Mouse (Mus musculus) heart, embryonic 12.5 days (tissue): ENCODE measurements around the gene Psmd2. TPM values are rescaled to one million over a fixed set of nuclear protein-coding genes. Genes with fewer than 3 reads are reported as not detected.

ENCODE experiments used
- ATAC-seq: fragments of 200-750 bp; cut with Nextera tagmentation; 2 replicates; pipeline ENCODE4 v1.8.0; 2017; ENCODE audit warnings: moderate TSS enrichment, moderate library complexity; ENCODE audit not compliant: insufficient number of reproducible peaks, low FRiP score
- H3K27ac ChIP-seq: fragments of 300-500 bp; sonication (generic); 2 replicates; pipeline ENCODE4 v1.5.1; 2016; ENCODE audit warnings: mild to moderate bottlenecking, moderate library complexity; ENCODE audit not compliant: poor library complexity, severe bottlenecking
- H3K27me3 ChIP-seq: fragments of 300-500 bp; sonication (generic); replicated peaks from 2 replicates; pipeline ENCODE4 v1.6.1; 2016; ENCODE audit warnings: mild to moderate bottlenecking, moderate library complexity
- H3K36me3 ChIP-seq: fragments of 300-500 bp; sonication (generic); 2 replicates; pipeline ENCODE4 v1.6.1; 2016; ENCODE audit warnings: mild to moderate bottlenecking, moderate library complexity
- H3K4me1 ChIP-seq: fragments of 300-500 bp; sonication (generic); replicated peaks from 2 replicates; pipeline ENCODE4 v1.6.1; 2016; ENCODE audit warnings: mild to moderate bottlenecking
- H3K4me2 ChIP-seq: fragments of 300-500 bp; sonication (generic); 2 replicates; pipeline ENCODE4 v1.6.1; 2016; ENCODE audit warnings: mild to moderate bottlenecking, moderate library complexity
- H3K4me3 ChIP-seq: fragments of 300-500 bp; sonication (generic); 2 replicates; pipeline ENCODE4 v1.5.1; 2016; ENCODE audit warnings: mild to moderate bottlenecking
- H3K9ac ChIP-seq: fragments of 300-500 bp; sonication (generic); 2 replicates; pipeline ENCODE4 v1.6.1; 2016; ENCODE audit warnings: mild to moderate bottlenecking, moderate library complexity
- H3K9me3 ChIP-seq: fragments of 300-500 bp; sonication (generic); replicated peaks from 2 replicates; pipeline ENCODE4 v1.6.1; 2016; ENCODE audit warnings: mild to moderate bottlenecking, moderate library complexity
- WGBS: fragments of 180-500 bp; shearing (Covaris S2); methylation state at CpG from one replicate; pipeline ENCODE4 v1.1.7; 2016; 5-methylcytosine and 5-hydroxymethylcytosine counted together
- polyA plus RNA-seq: library from polyadenylated mRNA; unstranded; fragments of >200 nt; fragmentation: Nextera tagmentation; extraction: Ambion mirVana; gene quantifications from 2 replicates; pipeline ENCODE4 v1.2.1, GENCODE M21; 2016

Gene Psmd2
- 286 and 288 TPM in 2 replicates for polyA plus RNA-seq

GRCm38 (mm10) chr16:20651076-20651946 is at the start of gene Psmd2:
Gene Psmd2 (plus strand): TSS chr16:20651652.
- Histone ChIP-seq H3K9me3 (no peaks in the 10 kb centered on the region), H3K27ac (peak within 1 kb of the TSS; percentile 60), H3K9ac (peak within 1 kb of the TSS; percentile 94), H3K4me1 (peaks cover 15% of the 10 kb centered on the region), H3K4me3 (peak within 1 kb of the TSS; percentile 91), H3K27me3 (0 out of 2 replicates have a peak, but pooled peaks cover 3% of the 10 kb centered on the region), H3K36me3 (peaks cover 22% of the 10 kb centered on the region), H3K4me2 (peak within 1 kb of the TSS; percentile 97)
- 2% methylated on average over 46 of the region's 46 CpGs for WGBS
- ATAC-seq = peak; percentile 95

- Histone ChIP-seq H3K9me3 (no peaks in the 10 kb centered on the region), H3K4me3 (no peak overlapping the region), H3K9ac (no peak overlapping the region), H3K27ac (no peak overlapping the region), H3K27me3 (0 out of 2 replicates have a peak, but pooled peaks cover 5% of the 10 kb centered on the region), H3K4me1 (0 out of 2 replicates have a peak, but pooled peaks cover 2% of the 10 kb centered on the region), H3K36me3 (peaks cover 48% of the 10 kb centered on the region), H3K4me2 (no peak overlapping the region)
- WGBS = 70% methylated on average over 9 of the region's 9 CpGs
- ATAC-seq = no peak
Observed at GRCm38 (mm10) chr16:20604705-20605104, 46.7 kb upstream of the Psmd2 start.

DNA sequence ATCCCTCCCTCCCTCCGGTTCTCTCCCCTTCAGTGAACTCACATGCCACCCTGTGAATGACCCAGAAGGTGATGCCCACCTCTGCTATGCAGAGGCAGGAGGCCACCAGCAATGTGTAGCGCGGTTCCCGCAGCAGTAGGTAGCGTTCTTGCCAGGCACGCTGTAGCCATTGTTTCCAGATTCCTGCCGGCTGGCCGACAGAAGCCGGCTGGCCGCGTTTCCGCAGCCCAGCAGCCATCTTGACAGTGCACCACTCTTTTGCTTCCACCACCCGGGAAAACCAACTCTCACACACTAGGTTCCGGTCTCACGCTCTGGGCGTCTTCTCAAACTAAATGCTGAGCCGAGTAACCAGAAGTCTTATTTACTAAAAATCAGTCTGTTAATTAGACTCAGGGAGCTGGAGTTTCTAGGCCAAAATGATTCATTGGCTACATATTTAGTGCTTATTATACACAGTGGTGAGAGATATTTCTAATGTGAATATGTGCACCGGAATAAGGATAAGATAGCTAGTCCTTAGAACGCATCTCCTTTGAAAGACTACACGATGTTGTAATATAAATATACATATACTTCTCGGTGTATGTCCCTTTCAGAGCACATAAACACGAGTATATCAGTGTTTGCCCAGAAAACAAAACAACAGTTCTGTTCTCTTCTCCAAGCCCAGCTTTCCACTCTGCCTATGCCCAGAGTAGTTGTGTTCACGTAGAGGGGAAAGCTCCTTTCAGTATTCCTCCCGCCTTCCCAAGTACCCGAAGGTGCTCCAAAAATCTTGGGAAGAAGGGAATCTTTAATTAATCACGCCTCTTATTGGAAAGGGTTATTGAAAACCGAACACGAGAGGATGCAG is 40.7 kb upstream of the Psmd2 start:
- no peaks in the 10 kb centered on the region for H3K9me3 ChIP-seq
- no peaks in the 10 kb centered on the region for H3K27me3 ChIP-seq
- H3K27ac ChIP-seq = peak overlapping the region; percentile 67
- ATAC-seq = peak; percentile 61
- H3K4me1 ChIP-seq = peaks cover 11% of the 10 kb centered on the region
- under 1% methylated on average over 28 of the region's 28 CpGs for WGBS
- H3K4me2 ChIP-seq = peak overlapping the region; percentile 93
- H3K9ac ChIP-seq = peak overlapping the region; percentile 97
- H3K4me3 ChIP-seq = peak overlapping the region; percentile 98
- H3K36me3 ChIP-seq = peaks cover 28% of the 10 kb centered on the region

DNA sequence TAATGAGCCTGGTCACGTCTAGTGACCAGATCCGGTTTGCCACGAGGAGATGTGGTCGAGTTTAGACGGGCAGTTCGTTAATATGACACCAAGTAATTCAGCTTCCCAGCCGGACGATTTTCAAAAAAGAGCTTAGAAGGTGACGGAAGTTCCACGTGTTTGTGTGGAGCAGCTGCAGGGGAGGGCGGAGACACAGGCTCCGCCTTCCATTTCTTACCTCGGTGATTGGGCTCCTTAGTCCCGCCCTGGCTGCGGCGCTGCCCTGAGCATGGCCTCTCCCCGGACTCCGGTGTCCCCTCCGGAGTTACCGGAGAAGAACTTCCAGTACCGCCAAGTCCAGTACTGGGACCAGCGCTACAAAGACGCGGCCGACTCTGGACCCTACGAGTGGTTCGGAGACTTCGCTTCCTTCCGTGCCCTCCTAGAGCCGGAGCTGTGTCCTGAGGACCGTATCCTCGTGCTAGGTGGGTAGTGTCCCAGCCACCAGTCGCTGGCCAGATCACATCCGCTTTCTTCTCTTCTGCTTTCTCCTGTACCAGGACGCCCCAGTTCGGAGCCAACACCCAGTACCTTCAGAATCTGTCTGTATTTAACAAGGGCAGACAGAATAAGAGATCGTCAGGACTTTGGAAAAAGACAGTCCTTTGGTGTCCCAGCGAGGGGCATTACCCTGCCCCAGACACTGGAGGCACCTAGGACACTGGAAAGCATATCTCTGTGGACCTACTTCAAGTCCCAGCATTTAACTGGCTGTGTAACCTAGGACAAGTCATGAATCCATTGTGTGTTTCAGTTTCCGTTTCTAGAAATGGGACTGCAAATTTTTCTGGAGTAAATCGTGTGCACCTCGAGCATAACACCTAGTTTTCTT is 39.9 kb upstream of the Psmd2 start, which contains the start of the genes Eef1akmt4, Gm49333 and Alg3:
Gene Eef1akmt4 (plus strand): TSS at position 237 of the 871 bp plus-strand sequence.
Gene Gm49333 (plus strand): TSS at position 254 of the 871 bp plus-strand sequence.
Gene Alg3 (minus strand): TSS at position 379 of the 871 bp plus-strand sequence.
- ATAC-seq = peak; percentile 94
- WGBS = 2% methylated on average over 41 of the region's 41 CpGs

DNA sequence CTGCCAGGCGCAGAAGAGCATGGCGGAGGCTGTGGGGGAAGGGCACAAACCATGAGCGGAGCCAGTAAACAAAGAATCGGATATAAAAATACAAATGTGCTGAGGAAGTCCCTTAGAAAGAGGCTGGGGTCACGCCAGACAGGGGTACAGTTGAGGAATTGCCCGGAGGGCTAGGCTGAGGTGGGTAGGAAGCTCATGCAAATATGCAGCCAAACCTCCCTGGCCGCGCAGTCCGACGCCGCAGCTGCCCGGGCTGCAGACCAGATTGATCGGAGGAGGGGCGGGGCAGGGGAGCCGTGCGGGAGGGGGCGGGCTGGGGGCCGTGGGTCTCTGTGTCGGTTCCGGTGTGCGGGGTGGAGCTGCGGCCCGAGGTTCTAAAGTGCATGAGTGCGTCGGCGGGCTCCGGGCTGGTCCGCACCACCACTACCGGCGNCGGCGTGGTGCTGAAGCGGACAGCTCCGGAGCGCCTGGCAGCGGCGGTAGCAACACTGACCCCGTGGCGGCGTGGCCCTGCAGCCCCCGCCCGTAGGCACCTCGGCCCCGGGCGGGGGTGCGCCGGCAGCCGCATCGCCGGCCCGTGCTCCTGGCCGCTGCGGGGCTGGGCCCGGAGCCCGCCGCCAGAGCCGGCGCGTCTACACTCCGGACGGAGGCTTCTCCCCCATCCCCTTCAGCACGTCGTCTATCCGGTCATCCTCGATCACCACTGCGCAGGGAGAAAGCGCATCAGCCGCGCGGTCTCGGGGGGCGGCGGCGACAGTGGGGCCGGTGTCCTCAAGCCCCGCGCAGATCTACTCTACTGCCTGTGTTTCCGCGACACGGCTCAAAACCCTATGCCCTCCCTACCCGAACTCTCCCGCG is 31.7 kb upstream of the Psmd2 start:
- 3% methylated on average over 78 of the region's 83 CpGs for WGBS
- Histone ChIP-seq H3K27ac (no peak overlapping the region), H3K9ac (no peak overlapping the region)

More for the DNA sequence above, 39.9 kb upstream of the Psmd2 start, which contains the start of the genes Eef1akmt4, Gm49333 and Alg3:
- H3K4me3 ChIP-seq = peak within 1 kb of the TSS; percentile 98
- H3K27me3 ChIP-seq = no peaks in the 10 kb centered on the region
- peak within 1 kb of the TSS; percentile 93 for H3K4me2 ChIP-seq
- H3K9me3 ChIP-seq = no peaks in the 10 kb centered on the region
- peak within 1 kb of the TSS; percentile 97 for H3K9ac ChIP-seq
- H3K27ac ChIP-seq = peak within 1 kb of the TSS; percentile 67
- peaks cover 11% of the 10 kb centered on the region for H3K4me1 ChIP-seq
- peaks cover 19% of the 10 kb centered on the region for H3K36me3 ChIP-seq

GRCm38 (mm10) chr16:20620399-20620735 is 31.1 kb upstream of the Psmd2 start:
- no peak overlapping the region for H3K27ac ChIP-seq
- H3K4me1 ChIP-seq = peaks cover 29% of the 10 kb centered on the region
- H3K36me3 ChIP-seq = no peaks in the 10 kb centered on the region; the same call in 1 of the 2 replicates
- no peaks in the 10 kb centered on the region for H3K9me3 ChIP-seq
- peaks cover 53% of the 10 kb centered on the region for H3K27me3 ChIP-seq
- WGBS = under 1% methylated on average over 9 of the region's 9 CpGs
- peak overlapping the region; percentile 70 for H3K4me3 ChIP-seq
- no peak overlapping the region; the same call in 1 of the 2 replicates for H3K9ac ChIP-seq
- ATAC-seq = no peak
- H3K4me2 ChIP-seq = peak overlapping the region; percentile 97

More for the DNA sequence above, 31.7 kb upstream of the Psmd2 start:
- H3K4me3 ChIP-seq = peak overlapping the region; percentile 70
- 0 out of 2 replicates have a peak, but pooled peaks have one; percentile 27 for ATAC-seq
- peaks cover 29% of the 10 kb centered on the region for H3K4me1 ChIP-seq
- peaks cover 53% of the 10 kb centered on the region for H3K27me3 ChIP-seq
- H3K4me2 ChIP-seq = peak overlapping the region; percentile 97
- H3K36me3 ChIP-seq = no peaks in the 10 kb centered on the region; the same call in 1 of the 2 replicates
- H3K9me3 ChIP-seq = no peaks in the 10 kb centered on the region

GRCm38 (mm10) chr16:20620751-20621190 is 30.7 kb upstream of the Psmd2 start:
- ATAC-seq = peak; percentile 19; the same call in 1 of the 2 replicates
- Histone ChIP-seq H3K4me3 (peak overlapping the region; percentile 70), H3K9ac (peak overlapping the region; percentile 75), H3K27ac (no peak overlapping the region), H3K27me3 (peaks cover 53% of the 10 kb centered on the region), H3K4me2 (peak overlapping the region; percentile 97), H3K9me3 (no peaks in the 10 kb centered on the region), H3K36me3 (no peaks in the 10 kb centered on the region; the same call in 1 of the 2 replicates), H3K4me1 (peaks cover 29% of the 10 kb centered on the region)
- 0% methylated on average over 32 of the region's 32 CpGs for WGBS

DNA sequence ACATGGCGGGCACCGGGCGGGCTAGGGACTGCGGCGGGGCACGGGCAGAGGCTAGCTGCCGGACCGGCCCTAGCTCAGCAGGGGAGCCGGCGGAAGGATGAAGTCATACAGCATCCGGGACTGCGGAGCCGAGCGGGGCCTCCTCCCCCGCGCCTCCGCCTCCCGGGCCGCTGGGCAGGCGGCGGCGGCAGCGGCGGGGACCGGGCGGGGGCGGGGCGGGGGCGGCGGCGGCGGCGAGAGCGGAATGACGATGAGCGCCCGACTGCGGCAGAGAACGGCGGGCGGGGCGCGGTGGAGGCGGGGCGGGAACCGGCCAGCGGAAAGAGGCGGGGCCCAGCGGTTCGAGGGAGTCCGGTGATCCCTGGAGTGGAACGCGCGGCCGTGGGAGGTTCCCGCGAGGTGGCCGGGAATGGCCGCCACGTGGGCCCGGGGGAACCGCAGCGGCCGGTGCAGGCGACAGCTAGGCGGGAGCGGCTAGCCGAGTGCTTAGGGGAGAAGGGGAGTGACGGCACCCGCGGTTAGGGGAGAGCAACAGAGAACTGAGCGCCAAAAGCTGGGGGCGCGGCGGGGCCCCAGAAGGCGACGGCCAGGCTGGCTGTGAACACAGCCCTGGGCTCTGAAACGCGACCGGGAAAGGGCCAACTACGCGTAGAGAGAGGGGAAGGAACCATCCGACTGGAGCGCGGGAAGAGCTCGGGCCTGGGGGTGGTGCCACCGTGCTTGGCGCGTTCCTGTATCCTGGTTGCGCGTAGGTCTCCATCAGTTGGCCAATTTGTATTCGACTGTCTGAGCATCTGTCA is 30.1 kb upstream of the Psmd2 start, which contains the start of gene Camk2n2:
Gene Camk2n2 (minus strand): TSS at position 97 of the 800 bp plus-strand sequence.
- H3K4me2 ChIP-seq = peak within 1 kb of the TSS; percentile 97
- H3K36me3 ChIP-seq = no peaks in the 10 kb centered on the region; the same call in 1 of the 2 replicates
- ATAC-seq = peak; percentile 58
- H3K27ac ChIP-seq = no peak within 1 kb of the TSS; the same call in 1 of the 2 replicates
- peak within 1 kb of the TSS; percentile 75 for H3K9ac ChIP-seq
- peaks cover 29% of the 10 kb centered on the region for H3K4me1 ChIP-seq
- peaks cover 53% of the 10 kb centered on the region for H3K27me3 ChIP-seq
- H3K9me3 ChIP-seq = no peaks in the 10 kb centered on the region
- WGBS = under 1% methylated on average over 73 of the region's 92 CpGs
- peak within 1 kb of the TSS; percentile 70 for H3K4me3 ChIP-seq
